ENCODE assay signal across 8 mouse cellular contexts in genomic region chr6:91059711-91060110, GRCm38 (mm10). TPM values are rescaled to one million over a fixed set of nuclear protein-coding genes. Genes with fewer than 3 reads are reported as not detected.
DNase-seq lines count a peak whose midpoint lies in the region; ATAC-seq and TF ChIP-seq lines count a peak whose summit lies in the region.

No protein-coding gene starts in this region.

- H3K4me1 ChIP-seq in hindbrain, embryonic 11.5 days (replicated peaks; ENCODE audit: control insufficient read depth, insufficient read depth, low read length): no peaks in the 10 kb centered on the region
- no peaks in the 10 kb centered on the region for H3K4me1 ChIP-seq in liver, embryonic 14.5 days (replicated peaks; ENCODE audit: control insufficient read depth in 2 of 2, insufficient read depth in 2 of 2, low read length in 1 of 2)

- H3K36me3 ChIP-seq in hindbrain, embryonic 11.5 days (ENCODE audit: control insufficient read depth, insufficient read depth, low read length): no peaks in the 10 kb centered on the region
- H3K36me3 ChIP-seq in liver, embryonic 14.5 days (replicated peaks; ENCODE audit: control insufficient read depth, insufficient read depth, low read depth): peaks cover 75% of the 10 kb centered on the region

- H3K27ac ChIP-seq in hindbrain, embryonic 11.5 days (ENCODE audit: low read depth, low read length): no peak overlapping the region
- no peak overlapping the region for H3K27ac ChIP-seq in liver, embryonic 14.5 days

- no peaks in the 10 kb centered on the region for H3K27me3 ChIP-seq in hindbrain, embryonic 11.5 days (ENCODE audit: control insufficient read depth, insufficient read depth, low read length)
- H3K27me3 ChIP-seq in liver, embryonic 14.5 days (ENCODE audit: control insufficient read depth, insufficient read depth, low read length): no peaks in the 10 kb centered on the region

- TF ChIP-seq CTCF in liver, embryonic 14.5 days (IDR thresholded peaks at IDR 0.05; ENCODE audit: low read depth): peak; percentile 95

- H3K9me3 ChIP-seq in hindbrain, embryonic 11.5 days (ENCODE audit: control insufficient read depth, low read length): no peaks in the 10 kb centered on the region
- H3K9me3 ChIP-seq in liver, embryonic 14.5 days (ENCODE audit: control insufficient read depth, low read length): no peaks in the 10 kb centered on the region

- 0 out of 2 replicates have a peak, but pooled peaks have one; percentile 35 for ATAC-seq in hindbrain, embryonic 11.5 days (ENCODE audit: low FRiP score)
- peak; percentile 23; the same call in 1 of the 2 replicates for ATAC-seq in liver, embryonic 14.5 days (ENCODE audit: insufficient read depth)

- no peak overlapping the region for H3K4me3 ChIP-seq in hindbrain, embryonic 11.5 days (ENCODE audit: low read depth, low read length)
- H3K4me3 ChIP-seq in liver, embryonic 14.5 days (ENCODE audit: insufficient read depth in 1 of 2, low read depth in 2 of 2, low read length in 2 of 2): no peak overlapping the region

- peak; percentile 31 for DNase-seq in right cerebral cortex, adult 18-20 months
- DNase-seq in right cerebral cortex, postnatal 10 days (ENCODE audit: low spot score in 2 of 2): no peak
- DNase-seq in adrenal gland, adult 18-20 months (ENCODE audit: low spot score in 2 of 2): peak; percentile 48 to 54
- peak; percentile 58 for DNase-seq in embryo, embryonic 11 days
- peak; percentile 69 for DNase-seq in hindbrain, embryonic 11.5 days (ENCODE audit: low spot score)
- peak; percentile 9 to 14 (median 12) for DNase-seq in liver, embryonic 14.5 days (ENCODE audit: low read depth in 3 of 3, low spot score in 3 of 3)
- peak; percentile 33 for DNase-seq in retina, adult 2 months (ENCODE audit: low read depth, low spot score)
- DNase-seq in left cerebral cortex, postnatal 36 days (ENCODE audit: low spot score in 2 of 2): no peak

- TF ChIP-seq EP300 in liver, embryonic 14.5 days (IDR thresholded peaks at IDR 0.05; ENCODE audit: low read depth): no peak

- no peak overlapping the region for H3K4me2 ChIP-seq in hindbrain, embryonic 11.5 days (replicated peaks; ENCODE audit: low read depth, low read length)
- H3K4me2 ChIP-seq in liver, embryonic 14.5 days (ENCODE audit: low read depth): no peak overlapping the region

- intact Hi-C loops in left cerebral cortex, postnatal 36 days (cut with DNase I): loop anchor here (5.0 kb wide), 1 partner anchor 78 kb away; no protein-coding TSS in a partner anchor

- H3K9ac ChIP-seq in hindbrain, embryonic 11.5 days (ENCODE audit: low read depth, low read length): no peak overlapping the region
- no peak overlapping the region for H3K9ac ChIP-seq in liver, embryonic 14.5 days (replicated peaks)

- 49% methylated on average over 2 of the region's 2 CpGs for WGBS in hindbrain, embryonic 11.5 days
- WGBS in liver, embryonic 14.5 days (ENCODE audit: insufficient replicate concordance): 58% methylated on average over 2 of the region's 2 CpGs

RNA-seq across cellular contexts. Expression of gene Nup210, which starts 56.9 kb away (rescaled TPM):
- 1 to 10 TPM; 3.9 to 4.6 TPM for total RNA-seq in adrenal gland, adult 18-20 months (2021)
- polyA plus RNA-seq in hindbrain, embryonic 11.5 days (2014; fragmentation: Nextera tagmentation; extraction: Ambion mirVana): 11.9 and 12.3 TPM in 2 replicates
- 24.4 and 32.4 TPM in 2 replicates for polyA plus RNA-seq in liver, embryonic 14.5 days (2012; rRNA removed)
- 35.1 and 38.5 TPM in 2 replicates for polyA plus RNA-seq in liver, embryonic 14.5 days (2014; fragmentation: Nextera tagmentation; extraction: Ambion mirVana)
- 10 to 100 TPM; 24.8 to 27.7 TPM for total RNA-seq in left cerebral cortex, postnatal 36 days (2021)

Comparison
In these comparisons a context has a peak if more than half of its experiments do, and no peak if none do; other contexts are left out.
1. DNase-seq: peak in right cerebral cortex, adult 18-20 months (single experiment), adrenal gland, adult 18-20 months (2 of 2), embryo, embryonic 11 days (single experiment), hindbrain, embryonic 11.5 days (single experiment), liver, embryonic 14.5 days (3 of 3) and retina, adult 2 months (single experiment); none in right cerebral cortex, postnatal 10 days (0 of 2) and left cerebral cortex, postnatal 36 days (0 of 2).
2. RNA of gene Nup210, which starts 56.9 kb away (total RNA-seq): 24.8 to 27.7 TPM in left cerebral cortex, postnatal 36 days; 3.9 to 4.6 TPM in adrenal gland, adult 18-20 months; every median in the first group is over 4 times any median in the second.